Mouse (Mus musculus) forebrain, embryonic 16.5 days (tissue): ENCODE results near the gene Il2rg. TPM values are rescaled to one million over a fixed set of nuclear protein-coding genes. Genes with fewer than 3 reads are reported as not detected.

Experiments
- ATAC-seq: fragments of 200-750 bp; cut with Nextera tagmentation; 2 replicates; pipeline ENCODE4 v1.8.0; 2017; ENCODE audit warnings: mild to moderate bottlenecking, moderate library complexity
- H3K27ac ChIP-seq: fragments of 300-500 bp; sonication (generic); 2 replicates; pipeline ENCODE4 v1.5.1; 2014; ENCODE audit warnings: low read length, control low read depth
- H3K27me3 ChIP-seq: fragments of 300-500 bp; sonication (generic); replicated peaks from 2 replicates; pipeline ENCODE4 v1.6.1; 2014; ENCODE audit warnings: low read length; ENCODE audit not compliant: control insufficient read depth, insufficient read depth
- H3K36me3 ChIP-seq: fragments of 300-500 bp; sonication (generic); 2 replicates; pipeline ENCODE4 v1.6.1; 2014; ENCODE audit not compliant: control insufficient read depth, insufficient read depth
- H3K4me1 ChIP-seq: fragments of 300-500 bp; sonication (generic); replicated peaks from 2 replicates; pipeline ENCODE4 v1.6.1; 2014; ENCODE audit warnings: low read length; ENCODE audit not compliant: control insufficient read depth, insufficient read depth
- H3K4me2 ChIP-seq: fragments of 300-500 bp; sonication (generic); 2 replicates; pipeline ENCODE4 v1.6.1; 2014; ENCODE audit warnings: mild to moderate bottlenecking, low read length, control low read depth
- H3K4me3 ChIP-seq: fragments of 300-500 bp; sonication (generic); replicated peaks from 2 replicates; pipeline ENCODE4 v1.5.1; 2014; ENCODE audit warnings: mild to moderate bottlenecking, low read length, control low read depth
- H3K9ac ChIP-seq: fragments of 300-500 bp; sonication (generic); replicated peaks from 2 replicates; pipeline ENCODE4 v1.6.1; 2014; ENCODE audit warnings: low read depth, low read length, control low read depth
- H3K9me3 ChIP-seq: fragments of 300-500 bp; sonication (generic); 2 replicates; pipeline ENCODE4 v1.6.1; 2016; ENCODE audit warnings: low read length; ENCODE audit not compliant: control insufficient read depth
- WGBS: fragments of 180-500 bp; shearing (Covaris S2); extraction: QIAGEN DNeasy Blood & Tissue Kit; methylation state at CpG from one replicate; pipeline ENCODE4 v1.1.7; 2014; 5-methylcytosine and 5-hydroxymethylcytosine counted together
- polyA plus RNA-seq: library from polyadenylated mRNA; unstranded; fragments of >200 nt; fragmentation: Nextera tagmentation; extraction: Ambion mirVana; gene quantifications from 2 replicates; pipeline ENCODE4 v1.2.1, GENCODE M21; 2015

The Il2rg gene
- polyA plus RNA-seq, 1 experiment from 2014 or later, result 4.4 TPM

GRCm38 (mm10) chrX:101290111-101290510 is 22.1 kb upstream of the Il2rg start:
- WGBS, result 91% methylated on average over 10 of the region's 10 CpGs
- ATAC-seq, result no peak
- Histone ChIP-seq H3K36me3 (peaks cover 3% of the 10 kb centered on the region; the same call in 1 of the 2 replicates), H3K27ac (no peak overlapping the region), H3K9me3 (no peaks in the 10 kb centered on the region), H3K4me2 (no peak overlapping the region), H3K9ac (no peak overlapping the region), H3K4me1 (no peaks in the 10 kb centered on the region), H3K27me3 (no peaks in the 10 kb centered on the region), H3K4me3 (no peak overlapping the region)

GRCm38 (mm10) chrX:101289037-101289436 is 21.0 kb upstream of the Il2rg start:
- WGBS, result 92% methylated on average over 7 of the region's 7 CpGs
- Histone ChIP-seq H3K9me3 (no peaks in the 10 kb centered on the region), H3K4me3 (no peak overlapping the region), H3K27ac (no peak overlapping the region), H3K27me3 (no peaks in the 10 kb centered on the region), H3K4me2 (no peak overlapping the region), H3K4me1 (no peaks in the 10 kb centered on the region), H3K36me3 (peaks cover 3% of the 10 kb centered on the region; the same call in 1 of the 2 replicates), H3K9ac (no peak overlapping the region)
- no peak for ATAC-seq

DNA sequence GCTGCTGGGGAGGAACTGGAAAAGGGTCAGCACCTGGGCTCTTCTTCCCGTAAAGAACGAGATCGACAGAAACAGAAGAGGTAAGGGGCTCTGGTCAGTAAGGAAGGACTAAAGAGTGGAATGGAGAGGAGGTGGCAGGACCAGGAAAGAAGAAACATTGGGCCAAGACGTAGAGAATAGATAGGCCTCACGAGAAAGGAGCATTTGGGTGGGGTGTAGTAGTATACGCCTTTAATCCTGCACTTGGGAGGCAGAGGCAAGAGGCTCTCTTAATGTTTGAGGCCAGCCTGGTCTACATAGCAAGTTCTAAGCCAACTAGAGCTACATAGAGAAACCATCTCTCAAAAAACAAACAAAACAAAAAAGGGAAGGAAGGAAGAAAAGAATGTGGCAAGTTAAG is 20.4 kb upstream of the Il2rg start:
- Histone ChIP-seq H3K9me3 (no peaks in the 10 kb centered on the region), H3K27me3 (no peaks in the 10 kb centered on the region), H3K4me2 (no peak overlapping the region), H3K4me3 (no peak overlapping the region), H3K27ac (no peak overlapping the region), H3K4me1 (no peaks in the 10 kb centered on the region), H3K36me3 (peaks cover 3% of the 10 kb centered on the region; the same call in 1 of the 2 replicates), H3K9ac (no peak overlapping the region)
- ATAC-seq, result no peak
- WGBS, result 94% methylated on average over 6 of the region's 6 CpGs

DNA sequence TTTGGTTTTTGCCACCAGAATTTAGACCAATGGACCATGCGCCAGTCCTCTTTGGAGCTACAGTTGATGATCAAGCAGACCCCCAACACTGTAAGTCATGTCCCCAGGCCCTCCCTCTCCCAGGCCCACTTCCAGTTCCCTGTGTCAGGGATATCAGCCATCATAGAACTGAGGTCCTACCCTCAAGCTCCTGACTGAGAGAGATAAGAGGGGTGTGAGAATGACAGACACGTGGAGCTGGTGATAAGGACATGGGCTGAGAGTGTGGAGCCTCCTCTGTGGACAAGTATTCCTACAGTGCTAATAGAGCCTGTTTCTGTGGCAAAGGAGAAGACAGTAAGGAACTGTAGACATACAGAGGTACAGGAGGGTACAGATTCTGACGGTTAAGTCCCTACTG is 19.5 kb upstream of the Il2rg start:
- no peak overlapping the region for H3K4me3 ChIP-seq
- no peaks in the 10 kb centered on the region for H3K9me3 ChIP-seq
- no peak overlapping the region for H3K27ac ChIP-seq
- no peaks in the 10 kb centered on the region for H3K27me3 ChIP-seq
- ATAC-seq, result no peak
- H3K4me1 ChIP-seq, result no peaks in the 10 kb centered on the region
- H3K36me3 ChIP-seq, result peaks cover 3% of the 10 kb centered on the region; the same call in 1 of the 2 replicates
- H3K4me2 ChIP-seq, result no peak overlapping the region
- H3K9ac ChIP-seq, result no peak overlapping the region
- WGBS, result 92% methylated on average over 3 of the region's 3 CpGs

DNA sequence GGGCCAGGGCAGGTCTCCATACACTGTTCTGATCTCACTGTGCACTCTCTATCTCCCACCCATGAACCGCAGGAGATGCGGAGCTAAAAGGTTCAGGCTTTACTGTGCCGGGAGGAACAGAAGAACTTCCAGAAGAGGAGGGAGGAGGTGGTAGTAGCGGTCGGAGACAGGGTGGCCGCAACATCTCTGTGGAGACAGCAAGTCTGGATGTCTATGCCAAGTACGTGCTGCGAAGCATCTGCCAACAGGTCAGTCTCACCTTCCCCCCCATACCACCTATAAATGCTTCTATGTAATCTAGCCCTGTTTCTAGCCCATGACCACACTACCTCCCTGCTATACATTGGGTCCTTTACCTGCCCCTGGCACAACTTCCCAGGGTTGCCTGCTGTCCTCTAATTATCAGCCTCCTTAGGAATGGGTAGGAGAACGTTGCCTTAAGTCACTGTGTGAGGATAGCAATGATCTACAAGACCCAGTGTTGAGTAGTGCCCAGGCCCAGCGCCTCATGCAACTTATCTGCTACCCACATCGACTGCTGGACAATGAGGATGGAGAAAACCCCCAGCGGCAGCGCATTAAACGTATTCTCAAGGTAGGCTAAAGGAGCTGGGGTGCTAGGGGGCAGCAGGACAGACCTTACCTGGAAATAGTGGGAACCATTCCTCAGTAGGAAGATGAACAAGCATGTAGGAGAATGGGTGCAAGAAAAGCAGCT is 18.1 kb upstream of the Il2rg start:
- WGBS, result 92% methylated on average over 14 of the region's 14 CpGs
- Histone ChIP-seq H3K4me2 (no peak overlapping the region), H3K27ac (no peak overlapping the region), H3K4me1 (no peaks in the 10 kb centered on the region), H3K36me3 (peaks cover 7% of the 10 kb centered on the region; the same call in 1 of the 2 replicates), H3K4me3 (no peak overlapping the region), H3K9me3 (no peaks in the 10 kb centered on the region), H3K9ac (no peak overlapping the region), H3K27me3 (no peaks in the 10 kb centered on the region)
- ATAC-seq, result no peak

DNA sequence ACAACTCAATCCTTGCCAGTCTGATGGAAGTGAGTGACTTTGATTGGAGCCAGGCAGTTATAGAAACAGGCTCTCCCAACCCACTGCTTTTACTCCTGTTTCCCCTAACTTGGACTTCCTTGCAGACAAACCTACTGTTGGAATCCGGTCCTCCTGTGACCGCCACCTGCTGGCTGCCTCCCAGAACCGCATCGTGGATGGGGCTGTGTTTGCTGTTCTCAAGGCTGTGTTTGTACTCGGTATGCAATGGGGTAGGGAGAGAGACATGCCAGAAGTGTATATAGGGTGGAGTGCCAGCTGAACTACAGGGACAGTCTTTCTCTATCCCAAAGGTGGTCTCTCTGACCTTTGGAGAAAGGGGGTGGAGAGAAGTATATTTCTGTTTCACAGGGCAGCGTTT is 17.5 kb upstream of the Il2rg start:
- no peak overlapping the region for H3K27ac ChIP-seq
- WGBS, result 30% methylated on average over 6 of the region's 6 CpGs
- ATAC-seq, result peak; percentile 31
- H3K4me3 ChIP-seq, result no peak overlapping the region
- H3K27me3 ChIP-seq, result no peaks in the 10 kb centered on the region
- H3K9me3 ChIP-seq, result no peaks in the 10 kb centered on the region
- no peak overlapping the region for H3K9ac ChIP-seq
- no peaks in the 10 kb centered on the region for H3K4me1 ChIP-seq
- no peak overlapping the region for H3K4me2 ChIP-seq
- peaks cover 7% of the 10 kb centered on the region; the same call in 1 of the 2 replicates for H3K36me3 ChIP-seq

DNA sequence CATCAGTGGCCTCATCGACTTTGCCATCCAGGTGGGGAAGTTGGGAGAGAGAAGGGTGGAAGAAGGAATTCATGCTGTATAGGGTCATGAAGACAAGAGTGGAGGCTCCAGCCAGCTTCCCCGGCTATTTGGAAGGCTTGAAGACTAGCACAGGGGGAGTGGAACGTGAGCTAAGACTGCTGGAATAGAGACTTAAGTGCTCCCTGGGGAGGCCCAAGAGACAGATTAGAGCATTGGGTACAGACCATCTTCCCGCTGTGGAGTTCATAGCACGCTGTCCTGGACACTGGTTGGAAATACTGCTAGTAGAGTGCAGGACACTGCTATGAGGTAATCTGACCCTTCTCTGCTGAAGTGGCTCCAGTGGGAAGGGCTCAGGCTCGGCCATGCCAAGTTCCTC is 14.8 kb upstream of the Il2rg start:
- Histone ChIP-seq H3K9ac (no peak overlapping the region), H3K4me1 (no peaks in the 10 kb centered on the region), H3K4me3 (no peak overlapping the region), H3K27ac (no peak overlapping the region), H3K9me3 (no peaks in the 10 kb centered on the region), H3K27me3 (no peaks in the 10 kb centered on the region), H3K36me3 (peaks cover 7% of the 10 kb centered on the region; the same call in 1 of the 2 replicates), H3K4me2 (no peak overlapping the region)
- WGBS, result 82% methylated on average over 6 of the region's 6 CpGs
- no peak for ATAC-seq

DNA sequence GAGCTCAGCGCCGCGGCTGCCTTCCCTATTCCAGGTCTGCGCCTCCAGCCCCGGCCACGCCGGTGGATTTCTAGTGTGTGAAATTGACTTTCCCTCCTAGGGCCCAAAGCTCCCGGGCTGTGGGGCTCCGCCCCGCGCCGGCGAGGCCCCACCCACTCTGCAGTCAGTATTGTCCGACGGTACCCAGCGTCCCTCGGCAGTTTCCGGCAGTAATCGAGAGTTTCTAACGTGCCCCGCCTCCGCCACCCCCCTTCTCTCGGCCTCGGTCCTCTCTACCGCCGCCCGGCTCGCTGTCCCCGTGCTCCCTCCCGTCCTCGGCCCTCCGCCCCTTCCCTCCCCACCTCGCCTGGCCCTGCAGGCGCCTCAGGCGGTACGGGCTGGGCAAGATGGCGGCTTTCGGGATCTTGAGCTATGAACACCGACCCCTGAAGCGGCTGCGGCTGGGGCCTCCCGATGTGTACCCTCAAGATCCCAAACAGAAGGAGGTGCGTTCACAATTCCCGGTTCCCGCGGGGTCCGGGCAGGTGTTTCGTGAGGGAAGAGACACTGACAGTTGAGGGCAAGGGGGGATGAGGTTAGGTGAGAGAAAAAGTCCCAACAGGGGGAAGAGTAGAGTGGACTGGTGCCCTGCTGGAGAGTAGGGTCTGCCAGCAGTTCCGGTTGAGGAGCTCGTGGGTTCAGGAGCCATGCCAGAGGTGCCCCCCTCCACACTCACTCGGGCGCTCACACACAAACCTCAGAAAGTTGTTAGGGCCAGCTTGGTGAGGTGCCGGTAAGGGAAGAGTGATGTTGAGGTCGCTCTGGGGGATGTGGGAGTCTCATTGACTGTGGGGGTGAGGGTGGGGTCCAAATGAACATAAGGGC is 6.1 kb upstream of the Il2rg start, which contains the start of gene Med12:
TSS of gene Med12 (plus strand) at position 156 of the 864 bp plus-strand sequence.
- H3K9ac ChIP-seq, result peak within 1 kb of the TSS; percentile 71
- peak; percentile 98 for ATAC-seq
- WGBS, result 16% methylated on average over 43 of the region's 54 CpGs
- peak within 1 kb of the TSS; percentile 58 for H3K4me2 ChIP-seq
- peak within 1 kb of the TSS; percentile 63 for H3K4me3 ChIP-seq
- no peaks in the 10 kb centered on the region; the same call in 1 of the 2 replicates for H3K36me3 ChIP-seq
- peaks cover 5% of the 10 kb centered on the region; the same call in 1 of the 2 replicates for H3K4me1 ChIP-seq
- no peaks in the 10 kb centered on the region for H3K9me3 ChIP-seq
- peak within 1 kb of the TSS; percentile 61 for H3K27ac ChIP-seq
- H3K27me3 ChIP-seq, result no peaks in the 10 kb centered on the region

GRCm38 (mm10) chrX:101273410-101273809 is 5.4 kb upstream of the Il2rg start:
- WGBS, result 24% methylated on average over 6 of the region's 6 CpGs
- Histone ChIP-seq H3K4me2 (peak overlapping the region; percentile 58), H3K9ac (peak overlapping the region; percentile 71), H3K36me3 (no peaks in the 10 kb centered on the region; the same call in 1 of the 2 replicates), H3K9me3 (no peaks in the 10 kb centered on the region), H3K27ac (no peak overlapping the region), H3K4me1 (peaks cover 5% of the 10 kb centered on the region; the same call in 1 of the 2 replicates), H3K4me3 (peak overlapping the region; percentile 63), H3K27me3 (no peaks in the 10 kb centered on the region)
- ATAC-seq, result peak; percentile 16; the same call in 1 of the 2 replicates
